In the genomic region with DNA sequence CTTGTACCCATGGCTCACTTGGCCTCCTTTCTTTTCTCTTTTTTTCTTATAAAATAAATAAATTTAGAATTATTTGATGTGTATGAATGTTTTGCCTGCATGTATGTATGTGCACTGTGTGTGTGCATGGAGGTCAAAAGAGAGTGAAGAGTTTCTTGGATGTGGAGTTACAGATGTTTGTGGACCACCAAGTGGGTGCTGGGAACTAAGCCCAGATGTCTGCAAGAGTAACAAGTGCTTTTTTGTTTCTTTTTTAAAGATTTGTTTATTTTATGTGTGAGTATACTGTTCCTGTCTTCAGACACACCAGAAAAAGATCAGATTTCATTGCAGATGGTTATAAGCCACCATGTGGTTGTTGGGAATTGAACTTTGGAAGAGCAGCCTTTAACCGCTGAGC, we compare ENCODE assay signal across 32 mouse cellular contexts. TPM values are rescaled to one million over a fixed set of nuclear protein-coding genes. Genes with fewer than 3 reads are reported as not detected.
DNase-seq lines count a peak whose midpoint lies in the region; ATAC-seq and TF ChIP-seq lines count a peak whose summit lies in the region.
"Had no signal": no experiment of that assay in that cellular context is flagged by ENCODE, and none has a peak within 500 bp of the region (broad histone marks: within the 10 kb centered on the region; RNA-seq: fewer than 3 reads in every experiment).

No protein-coding gene starts in this region.

- no peak overlapping the region for H3K9ac ChIP-seq in liver, embryonic 13.5 days
- no peak overlapping the region for H3K9ac ChIP-seq in lung, embryonic 16.5 days (ENCODE audit: low read length)
- H3K9ac ChIP-seq: embryonic facial prominence, embryonic 12.5 days; forebrain, postnatal 0 days; heart, embryonic 12.5 days; heart, embryonic 15.5 days; hindbrain, embryonic 13.5 days; intestine, embryonic 15.5 days had no signal

- H3K27ac ChIP-seq in liver, embryonic 13.5 days, result peak overlapping the region; percentile 48; the same call in 1 of the 2 replicates
- no peak overlapping the region for H3K27ac ChIP-seq in lung, embryonic 16.5 days (ENCODE audit: low read length)
- H3K27ac ChIP-seq: embryonic facial prominence, embryonic 12.5 days; gastrocnemius, adult 2 months; heart, embryonic 15.5 days; hindbrain, embryonic 10.5 days; hindbrain, embryonic 13.5 days; intestine, embryonic 15.5 days had no signal

- no peaks in the 10 kb centered on the region for H3K27me3 ChIP-seq in liver, embryonic 13.5 days
- H3K27me3 ChIP-seq in lung, embryonic 16.5 days (ENCODE audit: control insufficient read depth, insufficient read depth, low read depth, low read length), result no peaks in the 10 kb centered on the region
- H3K27me3 ChIP-seq: embryonic facial prominence, embryonic 12.5 days; heart, embryonic 12.5 days; heart, embryonic 15.5 days; hindbrain, embryonic 13.5 days; intestine, embryonic 15.5 days had no signal

- H3K9me3 ChIP-seq in liver, embryonic 13.5 days (replicated peaks), result no peaks in the 10 kb centered on the region
- no peaks in the 10 kb centered on the region for H3K9me3 ChIP-seq in lung, embryonic 16.5 days (ENCODE audit: control insufficient read depth, low read length)
- H3K9me3 ChIP-seq: embryonic facial prominence, embryonic 12.5 days; heart, embryonic 12.5 days; heart, embryonic 15.5 days; hindbrain, embryonic 10.5 days; hindbrain, embryonic 13.5 days; intestine, embryonic 15.5 days had no signal

- TF ChIP-seq POLR2A in lung, adult 2 months (IDR thresholded peaks at IDR 0.05; ENCODE audit: borderline replicate concordance, extremely low read depth, low read depth, low read length), result no peak

- no peak for TF ChIP-seq CTCF in lung, adult 2 months (IDR thresholded peaks at IDR 0.05; ENCODE audit: insufficient read depth, low read length)

- H3K4me1 ChIP-seq in liver, embryonic 13.5 days (replicated peaks), result peaks cover 82% of the 10 kb centered on the region
- peaks cover 14% of the 10 kb centered on the region for H3K4me1 ChIP-seq in lung, embryonic 16.5 days (replicated peaks; ENCODE audit: control insufficient read depth, insufficient read depth, low read length)
- peaks cover 14% of the 10 kb centered on the region for H3K4me1 ChIP-seq in lung, adult 2 months (ENCODE audit: control insufficient read depth, insufficient read depth, low read length)

- no peak for ATAC-seq in liver, embryonic 13.5 days (ENCODE audit: low read depth)
- ATAC-seq in lung, embryonic 16.5 days (ENCODE audit: low read depth), result peak; percentile 68; the same call in 1 of the 2 replicates
- ATAC-seq: forebrain, embryonic 14.5 days; forebrain, postnatal 0 days; hindbrain, embryonic 16.5 days; intestine, embryonic 15.5 days had no signal

- peak overlapping the region; percentile 12; the same call in 1 of the 2 replicates for H3K4me2 ChIP-seq in liver, embryonic 13.5 days
- H3K4me2 ChIP-seq in lung, embryonic 16.5 days (ENCODE audit: low read depth, low read length), result no peak overlapping the region
- H3K4me2 ChIP-seq: embryonic facial prominence, embryonic 12.5 days; heart, embryonic 12.5 days; heart, embryonic 15.5 days; hindbrain, embryonic 13.5 days; intestine, embryonic 15.5 days had no signal

- no peak overlapping the region for H3K4me3 ChIP-seq in liver, embryonic 13.5 days (replicated peaks)
- H3K4me3 ChIP-seq in lung, embryonic 16.5 days (ENCODE audit: low read length), result no peak overlapping the region
- H3K4me3 ChIP-seq in lung, adult 2 months (replicated peaks; ENCODE audit: extremely low read depth, low read depth, low read length), result no peak overlapping the region
- H3K4me3 ChIP-seq: embryonic facial prominence, embryonic 12.5 days; gastrocnemius, adult 2 months; heart, embryonic 12.5 days; heart, embryonic 15.5 days; hindbrain, embryonic 10.5 days; hindbrain, embryonic 13.5 days; intestine, embryonic 15.5 days had no signal

- peaks cover 12% of the 10 kb centered on the region for H3K36me3 ChIP-seq in liver, embryonic 13.5 days
- H3K36me3 ChIP-seq in lung, embryonic 16.5 days (ENCODE audit: control insufficient read depth, insufficient read depth, low read length), result no peaks in the 10 kb centered on the region
- H3K36me3 ChIP-seq: hindbrain, embryonic 13.5 days; intestine, embryonic 15.5 days had no signal

- no peak for DNase-seq in liver, embryonic 13.5 days
- no peak for DNase-seq in liver
- DNase-seq in lung, adult 2 months, result no peak
- DNase-seq in NIH3T3 (ENCODE audit: low read depth), result peak; percentile 54
- peak; percentile 46 for DNase-seq in fibroblast of lung, adult 2 months (ENCODE audit: low read depth)
- no peak for DNase-seq in embryo, embryonic 11 days
- no peak for DNase-seq in gastrocnemius, postnatal 25 days
- DNase-seq: adrenal gland, adult 8-10 months; adrenal gland, postnatal 36 days; cerebellum, adult 18-20 months; cerebellum, adult 9-11 months; cerebellum, postnatal 25 days; forebrain, postnatal 0 days; gastrocnemius, adult 2 months; gastrocnemius, postnatal 14 days; heart, adult 18-20 months; heart, postnatal 10 days; heart, postnatal 36 days had no signal

- 93% methylated on average over 1 of the region's 1 CpGs for WGBS in liver, embryonic 13.5 days (ENCODE audit: insufficient replicate concordance)
- WGBS in lung, embryonic 16.5 days, result 62% methylated on average over 1 of the region's 1 CpGs
- 69% methylated on average over 1 of the region's 1 CpGs for WGBS in lung, adult 2 months

RNA-seq across cellular contexts. Expression of a gene that starts 12.2 kb away (rescaled TPM):
- polyA plus RNA-seq in liver, embryonic 13.5 days (2015; fragmentation: Nextera tagmentation; extraction: Ambion mirVana), result 0.22 TPM in 1 of 2 replicates, not detected in the other
- not detected in 2 replicates for polyA plus RNA-seq in lung, embryonic 16.5 days (2015; fragmentation: Nextera tagmentation; extraction: Ambion mirVana)
- polyA plus RNA-seq in lung, adult 2 months (2012; rRNA removed), result not detected in 2 replicates
- not detected for total RNA-seq in gastrocnemius, postnatal 25 days (2021)
- total RNA-seq: adrenal gland, adult 8-10 months; adrenal gland, postnatal 36 days; common myeloid progenitor, adult 5-6 weeks; gastrocnemius, adult 2 months; gastrocnemius, postnatal 14 days; heart, adult 18-20 months; heart, postnatal 10 days; heart, postnatal 36 days had no signal
- polyA plus RNA-seq: heart, embryonic 12.5 days had no signal

RNA-seq across cellular contexts. Expression of a gene that starts 12.5 kb away (rescaled TPM):
- polyA plus RNA-seq in liver, embryonic 13.5 days (2015; fragmentation: Nextera tagmentation; extraction: Ambion mirVana), result 26.8 and 29.5 TPM in 2 replicates
- polyA plus RNA-seq in lung, embryonic 16.5 days (2015; fragmentation: Nextera tagmentation; extraction: Ambion mirVana), result 38.7 and 43.4 TPM in 2 replicates
- polyA plus RNA-seq in lung, adult 2 months (2012; rRNA removed), result 188 and 211 TPM in 2 replicates
- 10 to 100 TPM; 64.6 to 69.4 TPM for total RNA-seq in gastrocnemius, postnatal 25 days (2021)

RNA-seq across cellular contexts. Expression of a gene that starts 33.5 kb away (rescaled TPM):
- not detected in 2 replicates for polyA plus RNA-seq in liver, embryonic 13.5 days (2015; fragmentation: Nextera tagmentation; extraction: Ambion mirVana)
- polyA plus RNA-seq in lung, embryonic 16.5 days (2015; fragmentation: Nextera tagmentation; extraction: Ambion mirVana), result not detected in 2 replicates
- polyA plus RNA-seq in lung, adult 2 months (2012; rRNA removed), result not detected in 2 replicates
- total RNA-seq in gastrocnemius, postnatal 25 days (2021), result not detected
- total RNA-seq: adrenal gland, adult 8-10 months; adrenal gland, postnatal 36 days; common myeloid progenitor, adult 5-6 weeks; ES-E14; forebrain, postnatal 0 days; gastrocnemius, adult 2 months; gastrocnemius, postnatal 14 days; heart, adult 18-20 months; heart, postnatal 10 days; heart, postnatal 36 days had no signal
- polyA plus RNA-seq: embryonic facial prominence, embryonic 12.5 days; forebrain, embryonic 11.5 days; forebrain, embryonic 14.5 days; forebrain, postnatal 0 days; frontal cortex, adult 2 months; gonadal fat pad, adult 2 months; heart, embryonic 12.5 days; heart, embryonic 15.5 days; hindbrain, embryonic 10.5 days; hindbrain, embryonic 13.5 days; hindbrain, embryonic 16.5 days; intestine, embryonic 15.5 days had no signal

Comparison
In these comparisons a context has a peak if more than half of its experiments do, and no peak if none do; other contexts are left out.
1. DNase-seq: peak in NIH3T3 (single experiment) and fibroblast of lung, adult 2 months (single experiment); none in liver, embryonic 13.5 days (single experiment), liver (single experiment), lung, adult 2 months (single experiment), embryo, embryonic 11 days (single experiment) and gastrocnemius, postnatal 25 days (single experiment).